Mouse (Mus musculus): ENCODE measurements around the gene Git1. TPM values are rescaled to one million over a fixed set of nuclear protein-coding genes. Genes with fewer than 3 reads are reported as not detected.

Gene Git1
- polyA plus RNA-seq, 1 experiment = 16.1 TPM

GRCm38 (mm10) chr11:77488771-77489581, 4.4 kb upstream of the Git1 start:
- TF ChIP-seq CTCF (IDR thresholded peaks at IDR 0.05; ENCODE audit: control insufficient read depth, insufficient read depth, low read length) (no peak), POLR2A (IDR thresholded peaks at IDR 0.05; ENCODE audit: borderline replicate concordance, control insufficient read depth, low read depth, low read length) (no peak)
- Histone ChIP-seq H3K27ac (ENCODE audit: control insufficient read depth, insufficient read depth, low read depth, low read length, poor library complexity) (no peak overlapping the region), H3K4me1 (ENCODE audit: control insufficient read depth, insufficient read depth, low read length) (peaks cover 4% of the 10 kb centered on the region; the same call in 1 of the 2 replicates), H3K4me3 (replicated peaks; ENCODE audit: control insufficient read depth, low read depth, low read length) (peak overlapping the region; percentile 41)
- 7% methylated on average over 55 of the region's 55 CpGs for WGBS

GRCm38 (mm10) chr11:77489591-77490235, 3.6 kb upstream of the Git1 start, which contains the start of gene Ankrd13b:
Gene Ankrd13b (minus strand): TSS chr11:77489678.
- Histone ChIP-seq H3K4me1 (ENCODE audit: control insufficient read depth, insufficient read depth, low read length) (peaks cover 5% of the 10 kb centered on the region; the same call in 1 of the 2 replicates), H3K27ac (ENCODE audit: control insufficient read depth, insufficient read depth, low read depth, low read length, poor library complexity) (no peak within 1 kb of the TSS), H3K4me3 (replicated peaks; ENCODE audit: control insufficient read depth, low read depth, low read length) (peak within 1 kb of the TSS; percentile 64)
- WGBS = 4% methylated on average over 66 of the region's 87 CpGs
- no peak for TF ChIP-seq POLR2A (IDR thresholded peaks at IDR 0.05; ENCODE audit: borderline replicate concordance, control insufficient read depth, low read depth, low read length)
- TF ChIP-seq CTCF (IDR thresholded peaks at IDR 0.05; ENCODE audit: control insufficient read depth, insufficient read depth, low read length) = no peak

GRCm38 (mm10) chr11:77490451-77490850, 2.9 kb upstream of the Git1 start:
- TF ChIP-seq POLR2A (IDR thresholded peaks at IDR 0.05; ENCODE audit: borderline replicate concordance, control insufficient read depth, low read depth, low read length) = no peak
- H3K27ac ChIP-seq (ENCODE audit: control insufficient read depth, insufficient read depth, low read depth, low read length, poor library complexity) = no peak overlapping the region
- 67% methylated on average over 6 of the region's 6 CpGs for WGBS
- peaks cover 5% of the 10 kb centered on the region; the same call in 1 of the 2 replicates for H3K4me1 ChIP-seq (ENCODE audit: control insufficient read depth, insufficient read depth, low read length)
- no peak overlapping the region for H3K4me3 ChIP-seq (replicated peaks; ENCODE audit: control insufficient read depth, low read depth, low read length)

- no peak overlapping the region for H3K27ac ChIP-seq (ENCODE audit: control insufficient read depth, insufficient read depth, low read depth, low read length, poor library complexity)
- WGBS = under 1% methylated on average over 13 of the region's 13 CpGs
- H3K4me3 ChIP-seq (replicated peaks; ENCODE audit: control insufficient read depth, low read depth, low read length) = no peak overlapping the region
- peaks cover 5% of the 10 kb centered on the region; the same call in 1 of the 2 replicates for H3K4me1 ChIP-seq (ENCODE audit: control insufficient read depth, insufficient read depth, low read length)
- TF ChIP-seq CTCF (IDR thresholded peaks at IDR 0.05; ENCODE audit: control insufficient read depth, insufficient read depth, low read length) (peak; percentile 93), POLR2A (IDR thresholded peaks at IDR 0.05; ENCODE audit: borderline replicate concordance, control insufficient read depth, low read depth, low read length) (peak; percentile 23; the same call in 1 of the 2 replicates)
Observed at GRCm38 (mm10) chr11:77491123-77491501, 2.2 kb upstream of the Git1 start.

- no peak overlapping the region for H3K27ac ChIP-seq (ENCODE audit: control insufficient read depth, insufficient read depth, low read depth, low read length, poor library complexity)
- TF ChIP-seq CTCF (IDR thresholded peaks at IDR 0.05; ENCODE audit: control insufficient read depth, insufficient read depth, low read length) = no peak
- TF ChIP-seq POLR2A (IDR thresholded peaks at IDR 0.05; ENCODE audit: borderline replicate concordance, control insufficient read depth, low read depth, low read length) = no peak
- under 1% methylated on average over 23 of the region's 23 CpGs for WGBS
- H3K4me3 ChIP-seq (replicated peaks; ENCODE audit: control insufficient read depth, low read depth, low read length) = peak overlapping the region; percentile 40
- H3K4me1 ChIP-seq (ENCODE audit: control insufficient read depth, insufficient read depth, low read length) = peaks cover 5% of the 10 kb centered on the region; the same call in 1 of the 2 replicates
Observed at GRCm38 (mm10) chr11:77491502-77492291, 1.7 kb upstream of the Git1 start.

- WGBS = 1% methylated on average over 15 of the region's 18 CpGs
- peaks cover 5% of the 10 kb centered on the region; the same call in 1 of the 2 replicates for H3K4me1 ChIP-seq (ENCODE audit: control insufficient read depth, insufficient read depth, low read length)
- peak overlapping the region; percentile 65 for H3K27ac ChIP-seq (ENCODE audit: control insufficient read depth, insufficient read depth, low read depth, low read length, poor library complexity)
- TF ChIP-seq CTCF (IDR thresholded peaks at IDR 0.05; ENCODE audit: control insufficient read depth, insufficient read depth, low read length) (no peak), POLR2A (IDR thresholded peaks at IDR 0.05; ENCODE audit: borderline replicate concordance, control insufficient read depth, low read depth, low read length) (no peak)
- H3K4me3 ChIP-seq (replicated peaks; ENCODE audit: control insufficient read depth, low read depth, low read length) = peak overlapping the region; percentile 84
Observed at GRCm38 (mm10) chr11:77492311-77492871, 971 bp upstream of the Git1 start.

- under 1% methylated on average over 32 of the region's 32 CpGs for WGBS
- TF ChIP-seq POLR2A (IDR thresholded peaks at IDR 0.05; ENCODE audit: borderline replicate concordance, control insufficient read depth, low read depth, low read length) = peak; percentile 69; the same call in 1 of the 2 replicates
- 0 out of 2 replicates have a peak, but pooled peaks have one; percentile 20 for TF ChIP-seq CTCF (IDR thresholded peaks at IDR 0.05; ENCODE audit: control insufficient read depth, insufficient read depth, low read length)
- Histone ChIP-seq H3K4me3 (replicated peaks; ENCODE audit: control insufficient read depth, low read depth, low read length) (peak overlapping the region; percentile 84), H3K27ac (ENCODE audit: control insufficient read depth, insufficient read depth, low read depth, low read length, poor library complexity) (peak overlapping the region; percentile 65), H3K4me1 (ENCODE audit: control insufficient read depth, insufficient read depth, low read length) (peaks cover 5% of the 10 kb centered on the region; the same call in 1 of the 2 replicates)
Observed at GRCm38 (mm10) chr11:77492911-77493332, 440 bp upstream of the Git1 start.

All from bone marrow, adult 2 months (tissue).